Mouse (Mus musculus) cerebellum, adult 18-20 months (tissue): ENCODE results near the gene Hivep1.

ENCODE experiments used
- DNase-seq, 2 experiments: peaks; one replicate each; pipeline ENCODE4 v3.0.0; 2021

Hivep1 gene

GRCm38 (mm10) chr13:42076751-42077302 lies 25.0 kb downstream of the Hivep1 start:
- DNase-seq: peak in 1 of 2 experiments; percentile 17

GRCm38 (mm10) chr13:42077629-42078028 lies 25.8 kb downstream of the Hivep1 start:
- no peak for DNase-seq

GRCm38 (mm10) chr13:42080131-42080916 lies 28.5 kb downstream of the Hivep1 start:
- DNase-seq: no peak

- DNase-seq: no peak
Measured at GRCm38 (mm10) chr13:42088339-42088738, 36.5 kb downstream of the Hivep1 start.

GRCm38 (mm10) chr13:42089025-42089424 lies 37.2 kb downstream of the Hivep1 start:
- DNase-seq: no peak

- DNase-seq: no peak
Measured at GRCm38 (mm10) chr13:42090751-42091150, 38.9 kb downstream of the Hivep1 start.

DNA sequence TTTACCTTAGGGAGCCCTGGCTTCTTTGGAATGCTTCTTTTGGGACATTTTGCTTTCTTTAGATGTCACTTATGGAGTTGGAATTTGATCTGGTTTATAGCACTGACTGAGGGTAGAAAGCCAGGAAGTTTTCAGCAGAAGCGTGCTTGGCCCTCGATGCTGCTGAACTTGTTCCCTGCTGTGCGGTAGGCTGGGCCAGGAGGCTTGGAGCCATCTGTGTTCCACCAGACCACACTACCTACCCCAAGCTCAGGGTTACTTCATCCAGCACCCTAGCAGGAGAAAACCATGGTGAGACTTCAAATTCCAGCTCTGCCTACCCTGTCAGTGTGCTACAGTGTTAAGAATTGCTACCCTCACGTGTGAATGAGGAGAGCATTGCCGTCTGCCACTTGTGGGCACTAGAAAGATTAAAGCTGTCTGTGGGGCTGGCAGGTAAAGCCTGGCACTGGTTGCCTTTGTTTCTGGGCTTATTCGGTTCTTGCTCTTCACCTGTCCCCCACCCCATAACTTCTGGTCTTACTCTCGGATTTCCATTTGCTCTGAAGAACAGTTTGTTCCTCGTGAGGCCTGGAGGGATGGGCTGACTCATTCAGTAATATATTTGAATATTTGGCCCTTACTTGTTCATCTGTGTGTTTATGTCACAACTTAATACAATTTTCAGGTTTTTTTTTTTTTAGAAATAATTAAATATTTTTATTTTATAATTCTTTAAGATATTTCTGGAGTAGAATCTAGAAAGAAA lies 40.7 kb downstream of the Hivep1 start:
- peak; percentile 73 to 77 for DNase-seq

DNA sequence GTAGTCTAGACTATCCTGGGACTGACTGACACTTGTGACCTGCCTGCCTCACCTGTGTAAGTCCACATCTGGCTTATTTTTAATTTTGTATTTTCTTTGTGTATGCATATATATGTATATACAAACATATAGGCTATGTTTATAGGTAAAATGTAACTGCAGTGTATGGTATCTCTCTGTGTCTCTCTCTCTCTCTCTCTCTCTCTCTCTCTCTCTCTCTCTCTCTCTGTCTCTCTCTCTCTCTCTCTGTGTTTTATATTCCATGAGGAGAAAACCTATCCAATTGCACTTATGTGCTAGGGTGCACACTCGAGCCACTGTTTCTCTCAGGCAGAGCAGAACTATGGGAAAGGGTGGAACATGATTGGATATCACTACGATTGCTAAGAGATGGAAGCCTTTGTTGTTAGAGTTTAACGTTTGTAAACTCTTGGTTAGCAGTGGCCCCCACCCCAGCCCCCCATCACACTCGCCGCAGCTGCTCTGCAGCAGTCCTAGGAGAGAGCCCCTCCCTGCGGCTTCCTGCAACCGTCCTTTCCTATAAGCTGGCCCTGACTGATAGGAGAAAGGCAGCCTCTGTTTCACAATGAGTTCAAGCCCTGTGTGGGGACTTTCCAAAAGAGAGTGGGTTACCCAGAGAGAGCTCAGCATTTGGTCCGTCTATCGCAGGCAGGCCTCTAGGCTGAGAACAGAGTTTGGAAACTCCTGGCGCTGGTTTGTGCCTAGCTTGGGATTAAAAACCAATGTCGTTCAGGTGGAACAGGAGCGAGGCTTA lies 41.6 kb downstream of the Hivep1 start:
- no peak for DNase-seq

DNA sequence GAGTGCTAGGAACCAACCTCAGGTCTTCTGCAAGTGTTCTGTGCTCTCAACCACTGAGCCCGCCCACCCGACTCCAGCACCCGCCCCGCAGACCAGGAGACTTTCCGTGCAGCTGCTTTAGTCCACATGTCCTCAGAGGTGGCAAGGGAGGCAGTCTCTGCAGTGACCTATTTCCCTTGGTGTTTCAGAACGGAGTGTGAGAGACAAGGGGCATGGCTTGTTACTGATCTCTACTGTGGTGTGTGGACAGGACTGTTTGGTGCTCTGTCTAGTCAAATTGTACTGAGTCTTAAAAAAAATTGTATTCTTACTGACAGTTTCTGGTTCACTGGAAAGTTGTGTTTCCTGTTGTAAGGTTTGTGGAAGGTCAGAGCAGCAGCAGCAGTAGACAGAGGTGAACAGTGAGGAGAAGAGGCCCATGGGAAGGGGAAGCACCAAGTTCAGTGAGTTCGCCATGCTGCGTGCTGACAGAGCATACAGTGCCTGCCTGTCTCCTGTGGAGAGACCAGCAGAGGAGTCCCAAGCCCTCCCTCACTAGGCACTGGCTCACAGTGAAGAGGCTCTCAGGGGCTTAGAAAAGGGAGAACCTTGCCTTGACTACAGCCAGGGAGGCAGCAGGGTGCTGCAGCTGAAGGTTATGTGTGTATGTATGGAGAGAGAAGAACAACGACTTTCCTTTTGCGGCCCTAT lies 44.1 kb downstream of the Hivep1 start:
- DNase-seq: no peak

DNA sequence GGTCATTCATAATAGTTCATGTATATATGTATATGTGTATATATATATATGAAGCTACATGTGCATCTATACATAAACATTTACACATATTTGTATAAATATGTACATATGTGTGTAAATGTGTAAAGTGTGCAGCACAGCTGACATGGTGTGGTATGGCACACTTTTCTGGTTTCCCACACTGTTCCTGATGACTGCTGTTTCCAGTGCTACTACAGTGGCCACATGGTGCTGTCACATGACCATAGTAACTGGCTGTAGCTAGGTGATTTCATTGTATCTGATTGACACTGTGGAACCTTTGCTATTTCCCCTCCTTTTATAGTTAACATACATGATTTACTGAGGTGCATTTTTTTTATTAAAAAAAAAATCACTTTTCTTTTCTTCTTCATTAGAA lies 45.3 kb downstream of the Hivep1 start:
- DNase-seq: no peak

DNA sequence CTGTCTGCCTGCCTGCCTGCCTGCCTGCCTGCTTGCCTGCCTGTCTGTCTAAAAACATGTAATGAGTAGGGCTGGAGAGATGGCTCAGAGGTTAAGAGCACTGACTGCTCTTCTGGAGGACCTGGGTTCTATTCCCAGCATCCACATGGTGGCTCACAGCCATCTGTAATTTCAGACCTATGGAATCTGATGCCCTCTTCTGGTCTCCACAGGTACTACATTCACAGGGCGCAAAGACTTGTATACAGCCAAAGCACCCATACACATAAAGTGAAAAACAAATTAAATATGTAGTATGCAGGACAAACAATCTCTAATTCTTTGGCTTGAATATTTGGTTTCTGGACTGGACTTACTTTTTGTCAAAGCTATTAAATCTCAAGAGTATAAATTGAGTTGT lies 46.7 kb downstream of the Hivep1 start:
- DNase-seq: no peak

DNA sequence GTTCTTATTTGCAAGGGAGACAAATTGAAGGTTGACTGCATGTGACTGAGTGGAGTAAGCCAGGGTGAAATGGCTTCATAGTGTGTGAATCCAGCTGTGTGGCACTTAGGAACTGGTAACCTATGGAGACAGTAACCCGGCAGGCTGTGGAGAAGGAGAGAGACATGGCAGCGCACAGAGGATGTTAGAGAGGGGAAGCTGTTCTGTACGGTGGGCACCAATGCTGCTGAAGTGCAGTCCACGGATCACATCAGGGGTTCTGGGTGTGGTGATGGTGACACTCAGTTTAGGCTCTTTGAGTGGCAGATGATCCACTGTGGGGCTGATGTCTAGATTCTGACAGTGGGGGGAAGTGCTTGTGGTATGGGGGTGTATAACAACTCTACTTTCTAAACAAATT lies 47.7 kb downstream of the Hivep1 start:
- DNase-seq: no peak

- peak; percentile 64 to 70 for DNase-seq
Measured at GRCm38 (mm10) chr13:42101440-42102190, 49.8 kb downstream of the Hivep1 start.

GRCm38 (mm10) chr13:42102980-42103379 lies 51.2 kb downstream of the Hivep1 start:
- DNase-seq: peak; percentile 78 to 88

DNA sequence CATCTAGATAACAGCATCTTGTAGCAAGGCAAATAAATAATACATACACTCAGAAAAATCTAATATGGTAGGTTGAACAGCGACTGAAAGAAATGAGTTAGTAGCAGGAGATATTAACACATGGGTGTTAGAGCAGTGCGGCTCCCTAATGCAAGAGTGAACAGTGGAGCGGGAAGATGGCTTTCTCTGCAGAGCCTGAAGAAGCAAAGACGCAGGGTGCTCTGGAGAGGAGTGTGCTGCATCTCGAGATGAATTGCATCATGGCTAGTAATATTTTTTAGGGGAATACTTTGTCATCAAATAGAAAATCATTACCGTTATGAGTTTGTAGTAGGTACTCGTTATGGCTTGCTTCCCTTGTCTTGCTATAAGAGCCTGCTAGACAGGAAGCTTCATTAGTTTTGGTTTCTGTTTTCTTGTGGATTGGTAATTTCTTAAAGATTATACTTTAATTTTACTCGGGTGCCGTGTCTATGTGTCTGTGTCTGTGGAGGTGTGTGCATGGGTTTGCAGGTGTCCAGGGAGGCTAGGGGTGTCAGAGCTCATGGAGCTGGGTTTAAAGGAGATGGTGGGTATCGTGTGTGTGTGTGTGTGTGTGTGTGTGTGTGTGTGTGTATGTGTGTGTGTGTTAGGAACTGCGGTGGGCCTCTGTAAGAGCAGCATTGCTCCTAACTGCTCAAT lies 51.8 kb downstream of the Hivep1 start:
- DNase-seq: peak; percentile 36 to 38

DNA sequence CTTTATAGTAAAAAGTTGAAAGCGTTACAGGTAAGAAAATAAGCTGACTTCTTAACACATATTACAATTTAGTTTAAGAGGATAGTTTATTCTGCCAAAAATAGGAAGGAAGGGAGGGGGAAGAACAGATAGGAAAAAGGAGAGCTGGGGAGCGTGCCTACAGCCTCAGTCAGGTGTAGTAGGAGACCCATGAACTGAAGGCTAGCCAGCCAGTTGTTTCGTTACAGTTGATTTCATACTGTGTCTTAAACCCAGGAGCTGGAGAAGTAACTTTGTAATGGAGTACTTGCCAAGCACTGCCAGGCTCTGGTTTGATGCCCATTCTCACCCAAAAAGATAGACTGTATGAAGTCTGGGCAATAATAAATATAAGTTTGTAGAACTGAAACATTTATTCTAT lies 52.5 kb downstream of the Hivep1 start:
- no peak for DNase-seq

DNA sequence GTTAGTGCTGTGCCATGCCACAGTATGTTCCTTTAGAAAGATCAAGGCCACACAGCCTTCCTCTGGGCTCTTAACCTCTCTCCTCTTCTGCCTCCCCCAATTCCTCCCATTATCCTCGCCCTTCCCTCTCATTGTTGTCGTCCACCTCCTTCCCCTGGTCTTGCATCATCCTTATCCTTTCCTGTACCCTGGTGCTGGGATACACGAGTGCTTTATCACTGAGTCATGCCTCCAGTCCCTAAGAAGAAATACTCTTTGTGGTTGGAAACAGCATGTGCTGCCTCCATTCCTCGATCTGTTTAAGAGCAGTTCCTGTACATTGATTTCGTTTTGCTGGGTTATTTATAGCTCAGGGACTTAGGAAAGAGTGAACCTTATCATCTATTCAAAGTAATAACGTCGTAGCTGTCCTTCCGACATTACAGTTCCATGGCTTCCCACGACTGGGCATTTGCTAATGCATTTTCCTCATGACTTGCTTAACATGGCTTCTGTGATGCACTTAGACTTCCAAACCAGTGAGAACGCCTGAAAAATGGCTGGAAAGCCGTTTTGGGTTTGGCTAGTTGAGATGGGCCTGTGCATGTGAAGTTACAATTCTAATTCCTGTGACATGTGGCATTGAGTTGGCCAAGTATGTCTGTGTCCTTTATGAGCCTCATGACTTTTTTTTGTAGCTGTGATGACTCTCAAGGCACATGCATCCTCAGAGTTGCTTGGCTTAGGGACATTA lies 56.8 kb downstream of the Hivep1 start:
- no peak for DNase-seq

GRCm38 (mm10) chr13:42110416-42110815 lies 58.6 kb downstream of the Hivep1 start:
- no peak for DNase-seq

DNA sequence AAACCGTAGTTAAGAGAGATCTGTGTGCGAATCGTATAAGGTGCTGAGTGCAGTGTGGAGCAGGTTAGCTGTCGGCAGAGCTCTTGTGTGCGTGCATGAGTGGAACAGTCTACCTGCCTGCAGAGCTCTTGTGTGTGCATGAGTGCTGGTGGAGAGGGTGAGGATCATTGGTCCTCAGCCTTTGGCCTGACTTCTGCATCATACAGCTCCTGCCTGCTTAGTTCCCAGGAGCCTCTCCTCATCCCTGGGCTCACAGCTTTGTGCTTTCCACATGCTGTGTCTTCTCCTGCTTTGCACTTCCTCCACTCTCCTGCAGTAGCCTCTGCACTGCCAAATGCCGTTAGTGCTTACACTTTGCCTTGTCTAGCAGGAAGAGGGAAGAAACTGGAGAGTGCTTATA lies 60.2 kb downstream of the Hivep1 start:
- DNase-seq: no peak

DNA sequence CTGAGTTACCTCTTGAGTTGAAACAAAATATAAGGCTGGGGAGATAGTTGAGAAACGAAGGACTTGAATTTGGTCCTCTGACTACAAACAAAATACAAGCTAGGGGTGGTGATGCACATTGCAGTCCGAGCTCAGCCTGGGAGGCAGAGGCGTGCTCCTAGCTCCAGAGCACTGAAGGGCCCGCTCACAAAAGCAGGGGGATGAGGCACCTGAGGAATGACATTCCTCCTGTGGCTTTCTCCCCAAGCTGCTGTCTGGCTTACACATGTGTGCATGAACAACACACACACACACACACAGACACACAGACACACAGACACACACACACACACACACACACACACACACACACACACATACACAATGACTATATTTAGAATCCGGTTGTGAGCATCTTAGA lies 60.9 kb downstream of the Hivep1 start:
- DNase-seq: no peak
